Mouse (Mus musculus): ENCODE measurements around the gene Tac2.

The Tac2 gene

DNA sequence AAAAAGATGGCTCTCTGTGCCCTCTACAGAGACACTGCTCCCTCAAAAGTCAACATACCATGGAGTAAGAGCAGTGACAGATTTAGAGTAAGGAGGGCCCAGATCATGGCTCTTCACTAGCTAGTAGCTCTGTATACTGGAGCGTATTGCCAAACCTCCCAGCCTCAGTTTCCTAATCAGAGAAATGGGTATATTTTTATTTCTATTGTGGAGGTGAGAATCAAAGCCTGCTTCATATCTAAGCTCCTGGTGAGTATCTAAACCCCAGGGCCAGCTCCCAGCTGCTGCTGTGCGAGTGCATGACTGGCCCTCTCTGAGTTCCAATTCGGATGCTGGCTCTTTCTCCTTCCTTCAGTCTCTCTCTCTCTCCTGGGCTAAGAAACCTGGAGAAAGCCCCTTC is at the start of gene Tac2:
Gene Tac2 (plus strand): TSS at position 301 of the 400 bp plus-strand sequence.
- no peak for DNase-seq (ENCODE audit: low spot score in 2 of 2)

DNA sequence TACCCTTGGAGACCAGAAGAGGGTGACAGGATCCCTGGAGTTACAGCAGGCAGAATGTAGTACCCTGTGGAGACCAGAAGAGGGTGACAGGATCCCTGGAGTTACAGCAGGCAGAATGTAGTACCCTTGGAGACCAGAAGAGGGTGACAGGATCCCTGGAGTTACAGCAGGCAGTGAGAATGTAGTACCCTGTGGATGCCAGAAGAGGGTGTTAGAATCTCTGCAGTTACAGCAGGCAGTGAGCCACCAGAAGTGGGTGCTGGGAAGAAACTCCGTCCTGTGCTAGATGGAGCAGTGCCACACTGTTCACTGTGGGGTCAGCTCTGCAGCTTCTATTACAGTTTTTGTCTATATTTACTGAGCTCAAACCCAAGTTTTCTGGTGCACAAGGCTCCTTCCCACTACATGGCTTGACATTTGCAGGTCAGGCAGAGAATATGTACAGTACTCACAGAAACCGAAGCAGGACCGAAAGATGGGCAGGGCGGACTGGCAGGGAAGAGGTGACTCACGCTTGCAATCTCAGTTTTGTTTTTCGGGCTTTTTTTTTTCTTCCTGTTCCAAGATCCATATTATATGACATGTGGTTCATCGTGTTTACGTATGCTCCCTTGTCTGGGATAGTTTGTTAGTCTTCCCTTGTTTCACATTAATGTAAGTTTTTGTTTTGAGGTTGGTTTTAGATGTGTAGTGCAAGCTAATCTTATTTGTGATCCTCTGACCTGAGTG is 49.3 kb upstream of the Tac2 start:
- DNase-seq (ENCODE audit: low spot score in 2 of 2): peak; percentile 80 to 87

DNA sequence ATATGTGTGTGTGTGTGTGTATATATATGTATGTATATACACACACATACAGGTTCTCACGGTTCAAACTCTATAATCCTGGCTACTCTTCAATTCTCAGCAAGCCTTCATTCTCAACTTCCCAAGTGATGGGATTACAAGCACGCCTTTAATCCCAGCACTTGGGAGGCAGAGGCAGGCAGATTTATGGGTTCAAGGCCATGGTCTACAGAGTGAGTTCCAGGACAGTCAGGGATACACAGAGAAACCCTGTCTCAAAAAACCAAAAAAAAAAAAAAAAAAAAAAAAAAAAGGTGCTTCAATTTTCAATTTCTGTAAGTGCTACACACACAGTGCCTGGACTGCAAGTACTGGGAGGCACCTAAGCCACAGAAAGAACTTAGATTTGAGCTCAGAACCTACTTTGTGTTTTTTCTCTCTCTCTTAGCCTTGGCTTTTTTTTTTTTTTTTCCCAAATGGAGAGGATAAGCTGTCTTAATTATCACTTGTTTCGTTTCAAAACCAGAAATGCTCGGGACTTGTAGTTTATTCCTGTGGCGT is 48.3 kb upstream of the Tac2 start:
- DNase-seq (ENCODE audit: low spot score in 2 of 2): no peak

DNA sequence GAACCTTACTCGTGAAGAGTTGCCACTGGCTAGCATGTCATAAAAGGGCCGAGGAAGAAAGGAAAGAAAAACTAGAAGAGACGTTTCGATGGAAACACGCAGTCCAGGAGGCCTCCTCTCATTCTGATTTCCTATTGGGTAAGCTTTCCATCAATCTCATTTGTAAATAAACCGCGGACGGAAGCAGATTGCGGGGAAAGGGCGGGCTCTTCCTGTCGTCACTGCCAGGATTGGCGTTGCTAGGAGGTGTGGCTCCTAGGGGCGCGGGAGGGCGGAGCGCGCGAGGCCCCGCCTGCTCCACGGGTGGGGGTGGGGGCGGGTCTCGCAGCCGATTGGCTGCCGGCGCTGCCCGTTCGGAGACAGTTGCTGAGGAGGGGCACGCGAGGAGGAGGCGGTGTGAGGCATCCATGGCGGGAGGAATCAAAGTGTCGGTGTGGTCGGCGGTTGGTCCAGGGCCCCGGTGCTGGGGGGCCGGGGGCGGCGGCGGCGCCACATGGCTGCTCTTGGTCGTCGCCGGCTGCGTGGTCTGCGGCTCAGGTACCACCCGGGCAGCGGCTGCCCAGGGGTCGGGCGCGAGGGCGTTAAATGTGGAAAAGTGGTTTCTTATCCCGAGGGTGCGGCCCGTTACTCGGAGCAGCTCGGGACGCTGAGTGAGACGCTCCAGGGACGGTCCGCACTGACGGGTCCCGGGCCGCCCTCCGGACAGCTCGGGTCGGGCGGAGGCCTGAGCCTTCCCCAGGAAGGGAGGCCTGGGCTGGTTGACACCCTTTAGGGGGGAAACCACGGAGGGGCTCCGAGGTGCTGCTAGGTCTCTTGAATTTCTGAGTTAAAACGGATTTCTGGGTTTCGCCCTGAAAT is 47.4 kb upstream of the Tac2 start:
- DNase-seq (ENCODE audit: low spot score in 2 of 2): peak; percentile 92

DNA sequence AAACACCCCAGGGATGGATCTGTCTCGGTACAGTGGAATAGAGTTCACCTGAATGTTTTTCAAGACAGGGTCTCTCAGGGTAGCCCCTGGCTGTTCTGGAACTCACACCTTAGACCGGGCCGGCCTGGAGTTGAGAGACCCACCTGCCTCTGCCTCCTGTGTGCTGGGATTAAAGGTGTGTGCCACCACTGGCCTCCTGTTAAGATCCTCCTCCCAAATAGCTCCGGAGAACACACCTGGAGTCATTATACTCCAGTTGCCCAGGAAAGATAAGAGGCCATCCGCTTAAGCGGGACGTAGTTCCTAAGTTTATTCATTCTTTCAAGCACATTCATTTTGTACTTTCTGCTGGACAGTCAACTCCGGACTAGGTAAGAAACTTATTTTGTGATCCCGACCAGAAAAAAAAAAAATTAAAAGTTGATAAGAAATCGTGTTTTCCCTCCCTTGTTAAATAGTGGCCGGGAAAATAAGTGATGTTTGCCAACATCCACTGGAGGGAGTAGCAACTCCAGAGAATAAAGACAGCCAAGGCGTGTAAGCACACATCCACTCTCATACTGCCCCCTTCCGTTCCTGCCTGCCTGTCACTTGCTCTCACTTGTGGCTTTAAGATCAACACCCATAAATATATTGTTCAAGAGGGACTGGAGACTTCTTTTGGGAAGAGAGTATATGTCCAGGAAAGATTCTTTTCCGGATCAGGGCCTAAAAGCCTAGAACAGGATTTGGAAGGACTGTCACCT is 46.5 kb upstream of the Tac2 start:
- peak; percentile 44 to 56 for DNase-seq (ENCODE audit: low spot score in 2 of 2)

DNA sequence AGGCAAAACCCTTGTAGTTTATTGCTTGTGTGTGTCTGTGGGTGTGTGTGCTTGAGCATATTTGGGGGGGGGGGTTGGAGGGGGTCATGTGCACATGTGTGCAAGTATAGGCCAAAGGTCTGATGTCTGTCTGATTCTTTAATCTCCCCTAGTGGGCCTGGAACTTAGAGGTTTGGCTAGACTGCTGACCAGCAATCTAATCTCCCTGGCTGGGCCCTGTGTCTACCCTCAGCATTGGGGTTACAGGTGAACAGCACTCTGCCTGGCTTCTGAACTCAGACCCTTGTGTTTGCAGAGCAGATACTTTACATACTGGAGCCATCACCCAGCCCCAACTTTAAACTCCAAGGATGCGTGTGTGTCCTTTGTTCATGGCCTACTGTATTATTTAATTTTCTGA is 45.1 kb upstream of the Tac2 start:
- DNase-seq (ENCODE audit: low spot score in 2 of 2): no peak

DNA sequence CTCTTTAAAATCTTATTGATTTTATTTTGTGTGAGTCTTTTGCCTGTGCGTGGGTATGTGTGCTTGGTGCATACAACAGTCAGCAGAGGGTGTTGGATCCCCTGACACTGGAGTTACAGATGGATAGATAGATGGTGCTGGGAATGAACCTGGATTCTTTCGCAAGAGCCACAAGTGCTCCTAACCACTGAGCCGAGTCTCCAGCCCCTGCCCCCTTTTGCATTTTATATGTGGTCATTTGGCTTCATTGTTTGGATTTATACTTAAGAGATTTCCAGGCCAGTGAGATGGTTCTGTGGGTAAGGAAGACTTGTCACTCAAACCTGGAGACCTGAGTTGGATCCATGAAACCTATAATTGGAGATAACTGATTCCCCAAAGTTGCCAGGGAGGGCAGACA is 44.4 kb upstream of the Tac2 start:
- DNase-seq (ENCODE audit: low spot score in 2 of 2): no peak

DNA sequence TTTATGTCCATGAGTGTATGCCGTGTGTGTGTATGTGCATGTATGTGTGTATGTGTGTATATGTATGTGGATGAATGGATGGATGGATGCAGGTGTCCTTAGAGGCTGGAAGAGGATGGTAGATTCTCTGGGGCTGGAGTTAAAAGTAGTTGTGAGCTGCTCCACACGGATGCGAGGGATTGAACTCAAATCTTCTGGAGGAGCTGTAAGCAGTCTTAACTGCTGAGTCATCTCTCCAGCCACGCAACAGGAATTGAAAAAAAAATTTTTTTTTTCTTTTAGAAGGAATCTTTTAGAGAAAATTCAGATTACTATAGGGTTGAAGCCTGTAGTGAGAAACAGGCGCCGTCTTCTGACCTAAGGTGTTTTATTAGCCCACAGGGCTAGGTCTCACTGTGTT is 41.4 kb upstream of the Tac2 start:
- no peak for DNase-seq (ENCODE audit: low spot score in 2 of 2)

DNA sequence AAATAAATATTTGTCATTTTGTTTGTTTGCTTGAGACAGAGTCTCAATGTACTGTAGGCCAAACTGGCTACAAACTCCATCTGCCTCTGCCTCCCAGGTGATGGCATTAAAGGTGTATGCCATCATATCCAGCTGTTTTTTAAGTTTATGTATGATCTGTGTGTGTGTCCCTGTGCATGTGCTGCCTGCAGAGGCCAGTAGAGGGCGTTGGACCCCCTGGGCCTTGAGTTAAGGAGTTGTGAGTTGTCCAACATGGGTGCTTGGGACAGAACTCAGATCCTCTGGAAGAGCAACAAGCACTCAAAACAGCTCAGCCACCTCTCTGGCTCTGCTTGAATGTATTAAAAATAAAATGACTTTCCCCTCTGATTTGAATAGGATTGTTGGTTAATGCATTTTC is 33.2 kb upstream of the Tac2 start:
- no peak for DNase-seq (ENCODE audit: low spot score in 2 of 2)

DNA sequence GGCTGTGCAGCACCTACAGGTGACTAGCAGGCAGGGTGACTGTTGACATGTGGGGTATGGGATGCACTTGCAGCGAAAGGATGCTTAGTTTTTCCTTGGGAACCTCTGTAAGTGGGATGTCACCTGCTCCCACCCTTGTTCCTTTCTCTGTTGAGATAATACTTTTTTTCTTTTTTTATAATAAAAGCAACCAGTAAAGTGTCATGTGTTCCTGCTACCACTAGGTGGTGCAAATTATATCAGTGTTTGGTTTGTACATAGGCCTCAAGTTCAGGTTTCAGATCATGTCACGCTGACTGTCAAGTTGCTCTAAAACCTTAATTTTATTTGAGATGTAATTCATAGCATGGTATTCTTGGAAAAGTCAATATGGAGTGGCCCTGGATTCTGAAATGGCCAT is 29.6 kb upstream of the Tac2 start:
- DNase-seq (ENCODE audit: low spot score in 2 of 2): no peak

DNA sequence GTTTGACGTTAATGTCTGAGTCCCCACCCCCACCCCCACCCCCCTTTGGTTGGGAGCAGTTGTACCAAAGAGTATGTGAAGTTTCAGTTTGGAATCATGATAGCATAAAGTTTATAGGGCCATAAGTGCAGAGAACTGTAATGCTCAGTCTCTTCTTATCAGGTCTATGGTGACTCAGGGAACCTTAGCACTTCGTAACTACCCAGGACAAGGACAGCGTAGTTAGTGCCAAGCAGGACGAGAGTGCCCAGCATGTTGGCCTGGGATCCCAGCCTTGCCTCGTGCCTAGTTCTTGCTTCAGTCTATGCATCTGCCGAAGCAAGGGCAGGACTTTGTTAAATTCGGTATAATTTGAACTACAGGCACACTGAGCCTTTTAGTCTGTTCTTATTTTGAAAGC is 28.5 kb upstream of the Tac2 start:
- DNase-seq (ENCODE audit: low spot score in 2 of 2): no peak

DNA sequence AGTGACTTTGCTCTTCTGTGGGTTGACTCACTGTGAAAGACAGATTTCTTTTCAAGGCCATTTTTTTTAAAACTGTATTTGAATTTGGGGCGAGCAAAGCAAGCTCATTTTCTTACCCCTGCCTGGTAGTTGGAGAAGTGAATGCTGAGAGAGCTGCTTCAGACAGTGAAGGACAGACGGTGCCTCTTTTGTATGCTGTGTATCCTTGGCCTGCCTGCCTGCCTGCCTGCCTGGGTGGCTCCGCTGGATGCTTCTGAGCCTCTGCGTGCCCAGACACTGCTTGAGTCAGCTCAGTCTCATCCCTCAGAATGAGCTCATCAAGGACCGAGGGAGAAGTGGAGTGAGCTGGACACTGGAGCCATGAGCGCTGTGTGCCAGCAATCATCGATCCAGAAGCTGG is 25.3 kb upstream of the Tac2 start:
- DNase-seq (ENCODE audit: low spot score in 2 of 2): no peak

DNA sequence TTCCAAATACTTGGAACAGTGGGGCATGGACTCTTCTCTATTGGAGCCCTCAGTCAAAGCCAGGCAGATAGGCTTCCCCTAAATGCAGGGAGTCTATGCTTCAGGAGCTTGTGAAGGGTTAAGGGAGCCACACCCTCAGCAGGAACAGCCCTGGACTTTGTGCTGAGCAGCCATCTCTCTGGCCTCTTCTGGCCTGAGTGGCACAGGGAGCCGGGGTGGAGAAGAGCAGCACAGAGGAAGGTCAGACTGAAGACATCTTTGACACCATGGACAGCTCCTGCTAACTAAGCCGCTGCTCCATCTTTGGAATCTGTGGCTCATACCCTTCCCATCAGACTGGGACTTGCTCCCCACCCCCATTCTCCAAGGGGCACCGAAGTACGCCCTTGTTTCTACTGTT is 21.0 kb upstream of the Tac2 start:
- no peak for DNase-seq (ENCODE audit: low spot score in 2 of 2)

DNA sequence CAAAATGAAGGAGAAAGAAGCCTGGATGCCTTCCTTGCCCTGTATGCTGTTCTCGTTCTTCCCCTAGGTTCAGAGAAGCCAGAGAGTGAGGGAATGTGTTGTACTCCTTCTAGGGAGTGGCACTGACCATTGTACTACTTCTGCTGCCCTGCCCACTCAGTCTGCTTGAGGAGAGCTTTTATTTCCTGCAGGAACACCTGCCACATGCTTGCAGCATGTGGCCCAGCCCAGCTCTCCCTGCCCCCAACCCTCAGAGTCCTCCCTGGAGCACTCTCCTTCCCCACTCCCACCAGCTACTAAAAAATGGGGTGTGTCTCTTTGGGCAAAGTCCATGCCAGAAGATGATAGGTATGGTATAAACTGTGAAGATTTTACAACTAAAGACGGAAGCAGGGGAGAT is 20.0 kb upstream of the Tac2 start:
- DNase-seq (ENCODE audit: low spot score in 2 of 2): no peak

DNA sequence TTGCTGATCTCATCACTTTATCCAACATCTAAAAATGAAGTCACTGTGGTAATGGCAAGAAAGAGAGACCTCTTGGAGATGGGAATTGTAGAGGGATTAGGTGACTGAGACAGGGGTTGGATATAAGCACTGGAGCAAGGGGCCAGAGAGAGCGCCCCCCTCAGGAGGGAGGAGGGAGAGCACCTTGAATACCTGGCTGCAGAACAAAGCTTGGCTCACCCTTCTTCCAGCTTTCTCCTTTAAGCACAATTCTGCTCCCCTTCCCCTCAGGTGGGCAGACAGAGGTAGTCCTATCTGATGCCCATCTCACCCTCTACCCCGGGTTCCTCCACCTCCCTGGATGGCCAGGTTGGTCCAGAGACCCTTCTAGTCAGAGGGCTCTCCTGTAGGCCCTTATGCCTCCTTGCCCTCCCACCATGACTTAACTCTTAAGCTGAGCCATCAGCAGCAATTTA is 19.5 kb upstream of the Tac2 start, which contains the start of gene Myo1a:
Gene Myo1a (plus strand): TSS at position 405 of the 455 bp plus-strand sequence.
- DNase-seq (ENCODE audit: low spot score in 2 of 2): no peak

DNA sequence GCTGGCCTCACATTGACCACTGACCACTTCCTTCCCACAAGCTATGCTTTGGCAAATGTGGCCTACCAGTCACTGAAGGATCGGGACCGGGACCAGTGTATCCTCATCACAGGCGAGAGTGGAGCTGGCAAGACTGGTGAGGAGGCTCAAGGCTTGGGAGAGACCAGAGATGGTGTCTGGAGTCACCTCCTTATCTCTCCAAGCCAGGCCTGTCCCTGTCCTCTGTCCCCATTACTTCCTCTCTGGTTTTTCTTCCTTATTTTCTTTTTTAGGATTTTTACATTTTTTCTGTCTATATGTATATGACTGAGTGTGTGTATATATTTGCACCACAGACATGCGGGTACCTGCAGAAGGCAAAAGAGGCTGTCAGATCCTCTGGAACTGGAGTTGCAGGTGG is 18.5 kb upstream of the Tac2 start:
- no peak for DNase-seq (ENCODE audit: low spot score in 2 of 2)

DNA sequence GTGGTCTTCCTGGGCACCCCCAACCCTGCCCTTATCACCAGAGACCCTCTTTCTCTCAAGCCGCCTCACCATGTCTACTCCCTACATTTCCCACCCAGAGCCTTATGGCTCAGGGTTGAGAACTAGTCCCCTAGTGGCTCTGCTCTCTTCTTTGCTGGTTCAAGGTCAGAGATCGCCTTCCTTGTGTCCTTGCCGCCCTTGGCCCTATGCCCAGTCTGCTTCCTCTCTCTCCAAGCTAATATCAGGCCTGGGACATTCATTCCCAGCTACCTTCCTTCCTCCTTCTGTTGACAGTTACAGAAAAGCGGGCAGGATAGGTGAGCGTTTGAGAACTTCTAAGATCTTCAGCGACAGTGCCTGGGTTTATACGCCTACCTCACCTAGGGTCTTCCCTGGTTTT is 16.6 kb upstream of the Tac2 start:
- no peak for DNase-seq (ENCODE audit: low spot score in 2 of 2)

DNA sequence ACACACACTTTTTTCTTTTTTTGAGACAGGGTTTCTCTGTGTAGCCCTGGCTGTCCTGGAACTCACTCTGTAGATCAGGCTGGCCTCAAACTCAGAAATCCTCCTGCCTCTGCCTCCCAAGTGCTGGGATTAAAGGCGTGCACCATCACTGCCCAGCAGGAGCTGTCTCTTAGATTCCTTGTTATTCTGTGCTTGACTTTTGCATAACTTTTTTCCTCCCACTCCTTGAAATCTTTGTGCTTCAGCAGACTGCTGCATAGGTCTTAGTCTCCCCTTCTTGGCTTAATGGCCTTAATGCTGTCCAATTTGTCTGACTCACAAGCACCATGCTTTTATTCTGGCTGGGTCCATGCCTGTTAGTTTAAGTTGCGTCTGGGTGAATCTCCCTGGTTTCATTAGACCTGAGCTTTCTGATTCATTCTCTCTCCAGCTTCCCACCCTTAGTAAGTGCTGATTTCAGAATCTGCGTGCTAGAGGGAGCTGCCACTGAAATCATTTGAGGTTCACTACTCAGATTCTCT is 15.4 kb upstream of the Tac2 start:
- DNase-seq (ENCODE audit: low spot score in 2 of 2): no peak

DNA sequence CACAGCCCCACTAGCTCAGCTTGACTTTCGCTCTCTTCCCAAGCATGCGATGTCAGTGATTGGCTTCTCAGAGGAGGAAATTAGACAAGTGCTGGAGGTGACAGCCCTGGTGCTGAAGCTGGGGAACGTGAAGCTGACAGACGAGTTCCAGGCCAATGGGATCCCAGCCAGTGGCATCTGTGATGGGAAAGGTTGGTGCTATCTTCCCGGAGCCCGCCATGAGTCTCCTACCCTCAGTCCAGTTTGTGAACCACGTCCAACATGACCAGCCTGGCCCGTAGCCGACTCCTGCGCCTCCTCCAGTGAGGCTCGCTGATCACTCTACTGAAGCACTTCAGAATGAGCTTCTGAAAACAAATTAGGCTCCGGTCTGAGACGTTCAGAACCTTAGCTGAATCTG is 13.9 kb upstream of the Tac2 start:
- no peak for DNase-seq (ENCODE audit: low spot score in 2 of 2)

DNA sequence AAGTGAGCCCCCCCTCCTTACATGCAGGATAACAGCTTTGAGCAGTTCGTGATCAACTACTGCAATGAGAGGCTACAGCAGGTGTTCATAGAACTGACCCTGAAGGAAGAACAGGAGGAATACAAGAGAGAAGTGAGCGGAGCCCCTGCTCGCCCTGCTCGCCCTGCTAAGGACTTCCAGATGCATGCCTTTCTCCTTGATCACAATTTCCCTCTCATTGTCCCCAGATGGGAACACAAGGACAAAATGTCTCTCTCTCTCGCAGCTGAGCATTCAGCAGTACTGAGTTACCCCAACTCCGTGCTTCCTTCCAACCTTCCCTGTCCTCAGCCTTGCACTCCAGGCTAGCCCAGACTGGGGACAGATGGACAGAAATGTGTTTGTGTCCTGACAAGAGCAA is 11.5 kb upstream of the Tac2 start:
- no peak for DNase-seq (ENCODE audit: low spot score in 2 of 2)

DNA sequence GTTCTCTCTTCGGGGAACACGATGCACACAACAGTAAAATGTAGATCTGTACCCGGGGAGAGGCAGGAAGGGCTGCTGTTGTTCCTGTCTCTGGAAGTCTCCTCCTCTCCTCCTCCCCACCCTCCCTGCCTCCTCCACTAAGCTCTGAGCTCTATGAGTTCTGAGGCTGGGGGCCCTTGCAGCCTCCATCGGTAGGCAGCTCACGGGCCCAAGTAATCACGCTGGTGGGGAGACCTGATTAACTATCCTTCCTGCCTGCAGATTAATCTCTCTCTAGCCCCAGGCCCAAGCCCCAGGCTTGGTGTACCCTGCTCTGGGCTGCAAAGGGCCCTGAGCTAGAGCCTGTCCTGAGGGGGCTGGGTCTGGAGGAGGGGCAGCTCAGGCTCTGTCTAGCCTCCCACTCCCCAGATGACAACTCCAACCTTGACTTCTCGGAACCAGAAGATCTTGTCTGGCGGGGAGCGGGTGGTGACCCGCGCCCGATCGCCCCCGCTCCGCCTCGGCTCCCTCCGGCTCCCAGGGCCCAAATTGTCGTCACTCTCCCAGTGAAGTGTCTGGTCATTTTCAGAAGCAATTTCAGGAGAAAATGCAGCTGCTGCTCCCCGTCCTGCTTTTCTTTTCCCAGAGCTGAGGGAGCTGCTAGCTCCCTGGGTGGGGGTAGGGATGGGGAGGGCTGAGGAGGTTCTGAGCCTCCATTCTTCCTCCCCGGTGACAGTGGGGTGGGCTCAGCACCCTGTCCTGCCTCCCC is 2.4 kb upstream of the Tac2 start:
- DNase-seq (ENCODE audit: low spot score in 2 of 2): no peak

All from frontal cortex, postnatal 10 days (tissue).